Mouse (Mus musculus) common myeloid progenitor, adult 5-6 weeks (primary cell): ENCODE results near the gene Ano2. TPM values are rescaled to one million over a fixed set of nuclear protein-coding genes. Genes with fewer than 3 reads are reported as not detected.

Experiments
- ATAC-seq: replicated peaks from 2 replicates; pipeline ENCODE4 v1.8.0; 2016; ENCODE audit warnings: low read depth, mild to moderate bottlenecking, moderate TSS enrichment, inconsistent platforms; ENCODE audit not compliant: poor library complexity, severe bottlenecking
- total RNA-seq: library from RNA; stranded (forward); fragments of 200-1000, 187-1606 nt; gene quantifications from 2 replicates; pipeline ENCODE4 v1.2.3, GENCODE M21; 2017

Ano2 gene
- not detected in 2 replicates for total RNA-seq

DNA sequence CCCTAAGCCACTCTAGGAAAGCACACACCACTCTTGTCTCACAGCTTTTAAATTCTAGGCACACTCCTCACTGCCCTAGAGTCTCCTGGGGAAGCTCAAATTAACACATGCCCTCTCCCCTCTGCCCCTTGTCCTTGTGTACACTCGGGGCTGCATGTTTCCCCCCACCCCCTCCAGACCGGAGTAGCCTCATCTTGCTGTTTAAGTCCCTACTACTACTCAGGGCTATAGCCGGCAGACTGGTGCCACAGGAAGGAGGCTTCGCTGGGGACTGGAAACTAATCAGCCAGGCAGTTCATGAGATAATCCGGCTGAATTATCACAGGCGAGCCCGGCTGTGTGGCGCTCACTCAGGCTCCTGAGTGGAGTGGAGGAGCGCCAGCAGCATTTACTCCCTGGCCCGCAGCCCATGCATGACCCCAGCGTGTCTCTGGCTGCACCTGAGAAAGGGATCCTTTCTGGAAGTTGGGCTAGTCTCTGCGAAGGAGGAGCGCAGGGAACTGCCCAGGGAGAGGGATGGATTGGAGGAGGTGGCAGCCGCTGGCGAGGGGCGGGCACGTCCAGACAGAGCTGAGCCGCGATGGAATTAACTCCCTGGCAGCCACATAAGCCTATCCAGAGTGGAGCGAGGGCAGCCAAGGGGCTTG is at the start of gene Ano2:
Gene Ano2 (plus strand): TSS at position 363 of the 647 bp plus-strand sequence.
- no peak for ATAC-seq

DNA sequence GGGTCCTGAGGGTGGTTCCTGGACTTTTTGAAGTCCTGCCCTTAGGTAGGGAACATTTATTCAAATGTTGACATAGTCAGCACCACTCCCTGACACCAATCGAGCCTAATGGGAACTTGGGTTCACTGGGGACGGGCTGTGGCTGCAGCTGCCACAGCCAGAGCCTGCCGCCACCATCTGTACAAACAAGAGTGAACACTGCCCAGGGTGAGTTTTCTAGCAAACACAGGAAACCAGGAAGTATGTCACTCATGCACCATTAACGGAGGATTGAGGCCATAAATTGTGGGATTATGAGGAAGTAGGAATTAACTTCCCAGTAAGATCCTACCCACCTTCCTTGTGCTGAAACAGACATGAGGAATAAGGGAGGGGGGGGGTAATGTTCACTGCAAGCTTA is 49.7 kb upstream of the Ano2 start:
- ATAC-seq = no peak; the same call in 1 of the 2 replicates

- ATAC-seq = no peak
Observed at GRCm38 (mm10) chr6:125641146-125641545, 49.1 kb upstream of the Ano2 start.

DNA sequence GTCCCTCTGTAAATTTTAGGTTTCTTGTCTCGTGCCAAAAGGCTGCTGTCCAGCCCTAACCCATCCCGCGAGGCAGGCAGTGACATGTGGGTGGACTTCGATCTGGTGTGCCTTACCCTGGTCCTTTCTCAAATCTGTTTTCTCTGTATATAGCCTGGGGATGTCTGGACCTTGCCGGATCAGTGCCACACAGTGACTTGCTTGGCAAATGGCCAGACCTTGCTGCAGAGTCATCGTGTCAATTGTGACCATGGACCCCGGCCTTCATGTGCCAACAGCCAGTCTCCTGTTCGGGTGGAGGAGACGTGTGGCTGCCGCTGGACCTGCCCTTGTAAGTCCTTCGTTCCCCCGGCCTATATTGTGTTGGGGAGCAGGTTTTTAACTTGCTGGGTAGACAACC is 41.3 kb upstream of the Ano2 start:
- ATAC-seq = no peak

DNA sequence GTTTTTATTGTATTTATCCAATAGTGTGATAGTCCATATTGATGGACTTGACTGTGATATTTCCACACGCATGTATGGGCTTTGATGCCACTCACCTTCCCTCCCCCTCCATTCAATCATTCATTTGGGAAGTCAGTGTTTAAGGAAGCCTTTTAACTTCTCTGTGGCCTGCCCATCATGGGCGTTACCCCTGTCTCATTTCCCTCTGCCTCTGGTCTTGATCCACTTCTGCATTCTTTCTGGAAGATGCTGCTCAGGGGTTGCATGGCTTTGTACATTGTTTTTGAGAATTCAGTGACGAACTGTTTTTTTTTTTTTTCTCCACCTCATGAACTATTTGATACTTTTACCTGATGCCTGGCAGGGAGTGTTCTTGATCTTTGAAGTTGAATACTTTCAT is 38.9 kb upstream of the Ano2 start:
- ATAC-seq = 0 out of 2 replicates have a peak, but pooled peaks have one; percentile 36

DNA sequence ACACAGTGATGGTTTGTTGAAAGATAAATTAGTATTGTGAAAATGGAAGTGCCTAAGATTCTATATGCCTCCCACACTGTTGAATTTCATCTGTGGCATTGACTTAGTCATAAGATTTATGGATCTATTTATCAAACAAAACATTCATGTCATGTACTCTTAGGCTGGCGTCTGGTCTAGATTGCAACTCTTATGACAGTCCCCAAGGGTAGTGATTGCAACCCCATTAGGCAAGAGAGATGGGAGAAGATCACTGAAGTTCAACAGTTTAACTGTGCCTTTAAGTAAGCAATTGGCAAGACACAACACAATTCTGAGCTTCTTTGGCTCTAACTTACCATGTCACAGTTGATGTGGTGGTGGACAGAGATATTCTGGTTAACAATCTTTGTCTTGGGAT is 36.8 kb upstream of the Ano2 start:
- ATAC-seq = no peak

DNA sequence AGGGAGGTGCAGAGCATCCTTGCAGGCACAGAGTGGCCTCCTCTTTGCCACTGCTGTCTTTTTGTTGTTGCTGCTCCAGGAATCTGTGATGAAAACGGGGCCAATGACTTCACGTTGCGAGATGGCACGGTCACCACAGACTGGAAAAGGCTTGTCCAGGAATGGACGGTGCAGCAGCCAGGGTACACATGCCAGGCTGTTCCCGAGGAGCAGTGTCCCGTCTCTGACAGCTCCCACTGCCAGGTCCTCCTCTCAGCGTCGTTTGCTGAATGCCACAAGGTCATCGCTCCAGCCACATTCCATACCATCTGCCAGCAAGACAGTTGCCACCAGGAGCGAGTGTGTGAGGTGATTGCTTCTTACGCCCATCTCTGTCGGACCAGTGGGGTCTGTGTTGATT is 33.3 kb upstream of the Ano2 start:
- ATAC-seq = no peak

GRCm38 (mm10) chr6:125657966-125658365 is 32.3 kb upstream of the Ano2 start:
- ATAC-seq = no peak

- ATAC-seq = peak; percentile 86
Observed at GRCm38 (mm10) chr6:125661106-125661877, 28.9 kb upstream of the Ano2 start.

- ATAC-seq = no peak
Observed at GRCm38 (mm10) chr6:125663906-125664305, 26.3 kb upstream of the Ano2 start.

- no peak for ATAC-seq
Observed at GRCm38 (mm10) chr6:125671835-125672234, 18.4 kb upstream of the Ano2 start.

- ATAC-seq = peak; percentile 74
Observed at GRCm38 (mm10) chr6:125678492-125678891, 11.7 kb upstream of the Ano2 start.

- no peak for ATAC-seq
Observed at GRCm38 (mm10) chr6:125680613-125681012, 9.6 kb upstream of the Ano2 start.

GRCm38 (mm10) chr6:125685420-125685819 is 4.8 kb upstream of the Ano2 start:
- peak; percentile 61 for ATAC-seq

GRCm38 (mm10) chr6:125687986-125688385 is 2.2 kb upstream of the Ano2 start:
- no peak for ATAC-seq

DNA sequence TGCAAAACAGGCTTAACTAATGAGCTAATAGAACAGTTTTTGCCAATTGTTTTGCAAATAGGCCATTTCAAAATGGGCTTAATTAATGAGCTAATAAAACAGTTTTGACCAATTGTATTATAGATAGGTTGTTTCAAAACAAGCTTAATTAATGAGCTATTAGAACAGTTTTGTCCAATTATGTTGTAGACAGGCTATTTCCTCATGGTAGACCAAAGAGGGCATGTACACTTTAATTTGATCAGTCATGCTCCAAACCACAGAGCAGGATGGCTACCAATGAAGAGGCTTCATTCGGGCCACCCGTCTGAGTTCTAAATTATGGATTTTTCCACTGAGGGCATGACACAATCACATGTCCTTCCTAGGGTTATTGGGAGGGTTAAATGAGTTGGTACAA is 10.9 kb downstream of the Ano2 start:
- ATAC-seq = no peak

- no peak for ATAC-seq
Observed at GRCm38 (mm10) chr6:125711261-125711660, 21.0 kb downstream of the Ano2 start.

DNA sequence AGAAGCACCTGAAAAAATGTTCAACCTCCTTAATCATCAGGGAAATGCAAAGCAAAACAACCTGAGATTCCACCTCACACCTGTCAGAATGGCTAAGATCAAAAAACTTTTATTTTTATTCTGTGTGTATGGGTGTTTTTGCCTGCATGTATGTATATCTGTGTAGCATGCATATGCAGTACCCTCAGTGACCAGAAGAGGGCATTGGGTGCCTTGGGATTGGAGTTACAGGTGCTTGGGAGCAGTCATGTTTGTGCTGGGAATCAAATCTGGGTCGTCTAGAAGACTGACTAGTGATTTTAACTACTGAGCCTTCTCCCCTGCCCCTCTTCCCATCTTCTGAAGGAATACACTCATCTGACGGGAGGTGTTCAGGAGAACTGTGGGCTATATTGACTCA is 36.2 kb downstream of the Ano2 start:
- ATAC-seq = 0 out of 2 replicates have a peak, but pooled peaks have one; percentile 36

DNA sequence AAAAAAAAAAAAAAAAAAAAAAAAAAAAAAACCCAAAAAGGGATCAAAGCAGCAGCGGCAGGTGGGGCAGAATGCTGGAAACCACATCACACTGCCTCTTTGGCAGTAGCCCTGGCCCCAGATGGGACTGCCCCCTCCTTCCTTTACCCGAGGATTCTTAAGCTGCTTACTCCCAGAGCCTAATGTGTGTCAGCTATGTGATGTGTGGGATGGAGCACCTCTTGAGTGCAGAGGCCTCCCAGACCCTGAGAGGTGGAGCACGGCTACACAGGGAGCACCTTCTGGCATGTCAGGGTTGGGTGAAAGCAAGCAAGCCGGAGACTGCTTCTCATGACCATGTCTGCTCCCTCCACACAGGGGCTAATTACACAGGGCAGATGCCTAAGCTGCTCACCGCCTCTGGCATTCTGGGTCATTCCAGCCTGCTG is 37.3 kb downstream of the Ano2 start:
- ATAC-seq = no peak

GRCm38 (mm10) chr6:125729471-125729870 is 39.3 kb downstream of the Ano2 start:
- ATAC-seq = no peak

DNA sequence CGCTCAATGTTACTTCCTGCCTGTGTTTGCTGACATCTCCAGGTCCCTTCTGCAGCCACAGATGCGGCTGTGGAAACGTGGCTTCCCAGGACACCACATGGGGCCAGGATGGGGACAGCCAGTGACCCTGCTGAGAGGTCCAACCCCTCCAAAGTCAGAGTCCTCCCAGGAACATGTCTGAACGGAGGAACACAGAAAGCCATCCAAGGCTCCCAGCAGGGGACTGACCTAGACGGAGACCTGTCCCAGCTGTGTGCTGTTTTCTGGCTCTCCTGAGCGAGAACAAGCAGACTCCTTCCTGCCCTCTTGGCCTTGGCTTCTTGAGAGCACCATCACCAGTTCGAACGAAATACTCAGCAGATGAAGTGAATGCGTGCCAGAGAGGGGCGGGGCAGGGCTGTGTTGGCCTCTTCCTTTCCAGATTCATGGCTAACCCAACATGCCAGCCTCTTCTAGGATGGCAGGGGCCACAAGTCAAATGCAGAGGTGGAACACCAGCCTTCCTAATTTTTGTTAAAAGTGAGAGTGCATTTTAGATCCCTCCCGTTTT is 39.8 kb downstream of the Ano2 start:
- ATAC-seq = no peak
